Mouse (Mus musculus) MEL (cell line): ENCODE data around the gene Bmpr1b. TPM values are rescaled to one million over a fixed set of nuclear protein-coding genes. Genes with fewer than 3 reads are reported as not detected.

ENCODE experiments used
- DNase-seq: peaks from one replicate; pipeline ENCODE4 v3.0.0; 2011; ENCODE audit warnings: low read depth, low spot score
- H3K27ac ChIP-seq: 2 replicates; pipeline ENCODE4 v1.5.1; 2012; ENCODE audit warnings: low read depth, mild to moderate bottlenecking, control low read depth, low read length, moderate library complexity; ENCODE audit not compliant: control insufficient read depth
- H3K27me3 ChIP-seq, 2 experiments: fragments of 150-350 bp in 1 of 2; sonication (generic) in 1 of 2; 2 replicates each; pipeline ENCODE4 v1.6.1; 2012; ENCODE audit warnings: low read length in 2 of 2, mild to moderate bottlenecking in 2 of 2, improper control_type of control experiment in 1 of 2, moderate library complexity in 1 of 2; ENCODE audit not compliant: insufficient read depth in 2 of 2, control insufficient read depth in 1 of 2
- H3K36me3 ChIP-seq, 2 experiments: 2 replicates each; pipeline ENCODE4 v1.6.1; 2012 to 2014; ENCODE audit warnings: low read length in 2 of 2, improper control_type of control experiment in 1 of 2, inconsistent platforms in 1 of 2, mild to moderate bottlenecking in 1 of 2; ENCODE audit not compliant: insufficient read depth in 2 of 2, control insufficient read depth in 1 of 2
- H3K4me1 ChIP-seq, 2 experiments: fragments of 150-350 bp in 1 of 2; sonication (generic) in 1 of 2; 2 replicates each; pipeline ENCODE4 v1.6.1; 2012; ENCODE audit warnings: low read length in 2 of 2, improper control_type of control experiment in 1 of 2, mild to moderate bottlenecking in 1 of 2; ENCODE audit not compliant: insufficient read depth in 2 of 2, control insufficient read depth in 1 of 2
- H3K4me3 ChIP-seq, 2 experiments: fragments of 150-350 bp in 1 of 2; sonication (generic) in 1 of 2; 2 replicates each; pipeline ENCODE4 v1.5.1; 2012; ENCODE audit warnings: low read depth in 2 of 2, low read length in 2 of 2, mild to moderate bottlenecking in 2 of 2, moderate library complexity in 2 of 2, control low read depth in 1 of 2, improper control_type of control experiment in 1 of 2; ENCODE audit not compliant: control insufficient read depth in 1 of 2, insufficient read depth in 1 of 2
- H3K79me2 ChIP-seq: 2 replicates; pipeline ENCODE4 v1.6.1; 2012; ENCODE audit warnings: mild to moderate bottlenecking, low read length, moderate library complexity; ENCODE audit not compliant: control insufficient read depth, poor library complexity, insufficient read depth
- H3K9ac ChIP-seq: 2 replicates; pipeline ENCODE4 v1.6.1; 2012; ENCODE audit warnings: low read depth, mild to moderate bottlenecking, control low read depth, low read length, moderate library complexity; ENCODE audit not compliant: control insufficient read depth, poor library complexity, severe bottlenecking
- H3K9me3 ChIP-seq: fragments of 150-350 bp; sonication (generic); replicated peaks from 2 replicates; pipeline ENCODE4 v1.6.1; 2012; ENCODE audit warnings: mild to moderate bottlenecking, low read length, improper control_type of control experiment, moderate library complexity; ENCODE audit not compliant: insufficient read depth
- BHLHE40 ChIP-seq: IDR thresholded peaks from 2 replicates; pipeline ENCODE4 v1.6.1; 2012; ENCODE audit warnings: low read depth, mild to moderate bottlenecking, inconsistent platforms, low read length, improper control_type of control experiment, borderline replicate concordance
- CHD2 ChIP-seq: IDR thresholded peaks from 2 replicates; pipeline ENCODE4 v1.6.1; 2011; ENCODE audit warnings: low read length, improper control_type of control experiment
- CTCF ChIP-seq, 3 experiments: IDR thresholded peaks in 2 of 3; conservative IDR thresholded peaks in 1 of 3; 2 replicates each; pipeline ENCODE4 v1.5.1; 2011 to 2012; ENCODE audit warnings: low read length in 3 of 3, low read depth in 2 of 3, mild to moderate bottlenecking in 2 of 3, improper control_type of control experiment in 1 of 3, inconsistent platforms in 1 of 3, mixed read lengths in 1 of 3, moderate library complexity in 1 of 3; ENCODE audit not compliant: control insufficient read depth in 1 of 3, insufficient read depth in 1 of 3, poor library complexity in 1 of 3, severe bottlenecking in 1 of 3
- ELF1 ChIP-seq: IDR thresholded peaks from 2 replicates; pipeline ENCODE4 v1.6.1; 2014; ENCODE audit warnings: low read depth, mild to moderate bottlenecking, inconsistent platforms, low read length, improper control_type of control experiment, moderate library complexity
- EP300 ChIP-seq, 2 experiments: IDR thresholded peaks; 2 replicates each; pipeline ENCODE4 v1.6.1; 2011; ENCODE audit warnings: improper control_type of control experiment in 2 of 2, low read length in 2 of 2, low read depth in 1 of 2, mild to moderate bottlenecking in 1 of 2
- ETS1 ChIP-seq: IDR thresholded peaks from 2 replicates; pipeline ENCODE4 v1.6.1; 2012; ENCODE audit warnings: low read depth, mild to moderate bottlenecking, inconsistent platforms, low read length, improper control_type of control experiment, moderate library complexity
- GATA1 ChIP-seq: IDR thresholded peaks from 2 replicates; pipeline ENCODE4 v1.6.1; 2011; ENCODE audit warnings: low read depth, low read length, improper control_type of control experiment
- HCFC1 ChIP-seq: IDR thresholded peaks from 2 replicates; pipeline ENCODE4 v1.6.1; 2012; ENCODE audit warnings: low read depth, mild to moderate bottlenecking, inconsistent platforms, low read length, improper control_type of control experiment, moderate library complexity
- JUND ChIP-seq: IDR thresholded peaks from 2 replicates; pipeline ENCODE4 v1.6.1; 2011; ENCODE audit warnings: low read depth, mild to moderate bottlenecking, improper control_type of control experiment, low read length
- KAT2A ChIP-seq: conservative IDR thresholded peaks from 2 replicates; pipeline ENCODE4 v1.6.1; 2012; ENCODE audit warnings: low read depth, low read length, improper control_type of control experiment, inconsistent platforms
- MAFK ChIP-seq: IDR thresholded peaks from 2 replicates; pipeline ENCODE4 v1.6.1; 2011; ENCODE audit warnings: low read depth, mild to moderate bottlenecking, low read length, improper control_type of control experiment, borderline replicate concordance
- MAX ChIP-seq: IDR thresholded peaks from 2 replicates; pipeline ENCODE4 v1.6.1; 2011; ENCODE audit warnings: low read length, improper control_type of control experiment
- MAZ ChIP-seq: IDR thresholded peaks from 2 replicates; pipeline ENCODE4 v1.6.1; 2012; ENCODE audit warnings: low read depth, mild to moderate bottlenecking, inconsistent platforms, low read length, improper control_type of control experiment
- MXI1 ChIP-seq: IDR thresholded peaks from 2 replicates; pipeline ENCODE4 v1.6.1; 2011; ENCODE audit warnings: mild to moderate bottlenecking, low read depth, low read length, improper control_type of control experiment
- MYC ChIP-seq: IDR thresholded peaks from 2 replicates; pipeline ENCODE4 v1.6.1; 2011; ENCODE audit warnings: low read depth, mild to moderate bottlenecking, low read length, improper control_type of control experiment, moderate library complexity
- RAD21 ChIP-seq: IDR thresholded peaks from 2 replicates; pipeline ENCODE4 v1.6.1; 2011; ENCODE audit warnings: mild to moderate bottlenecking, low read depth, low read length, improper control_type of control experiment
- RCOR1 ChIP-seq: IDR thresholded peaks from 2 replicates; pipeline ENCODE4 v1.6.1; 2012; ENCODE audit warnings: low read depth, mild to moderate bottlenecking, inconsistent platforms, low read length, improper control_type of control experiment
- TAL1 ChIP-seq: IDR thresholded peaks from 2 replicates; pipeline ENCODE4 v1.6.1; 2012; ENCODE audit warnings: mild to moderate bottlenecking, inconsistent platforms, low read length, moderate library complexity, mixed read lengths
- TBP ChIP-seq: IDR thresholded peaks from 2 replicates; pipeline ENCODE4 v1.8.0; 2011; ENCODE audit warnings: low read depth, low read length, improper control_type of control experiment
- TCF12 ChIP-seq: IDR thresholded peaks from 2 replicates; pipeline ENCODE4 v1.6.1; 2014; ENCODE audit warnings: low read depth, mild to moderate bottlenecking, inconsistent platforms, low read length, improper control_type of control experiment, moderate library complexity
- UBTF ChIP-seq: IDR thresholded peaks from 2 replicates; pipeline ENCODE4 v1.6.1; 2012; ENCODE audit warnings: low read depth, mild to moderate bottlenecking, inconsistent platforms, low read length, improper control_type of control experiment, moderate library complexity, borderline replicate concordance; ENCODE audit not compliant: insufficient read depth
- USF1 ChIP-seq: IDR thresholded peaks from 2 replicates; pipeline ENCODE4 v1.6.1; 2014; ENCODE audit warnings: low read depth, mild to moderate bottlenecking, inconsistent platforms, low read length, improper control_type of control experiment, moderate library complexity
- USF2 ChIP-seq, 2 experiments: IDR thresholded peaks; 2 replicates each; pipeline ENCODE4 v1.6.1; 2011 to 2012; ENCODE audit warnings: improper control_type of control experiment in 2 of 2, low read length in 2 of 2, borderline replicate concordance in 1 of 2, inconsistent platforms in 1 of 2, low read depth in 1 of 2, mild to moderate bottlenecking in 1 of 2; ENCODE audit not compliant: insufficient read depth in 1 of 2
- polyA plus RNA-seq, 2 experiments: library from polyadenylated mRNA; stranded (reverse) in 1 of 2; unstranded in 1 of 2; fragments of >175 nt in 1 of 2; fragments of >200 nt in 1 of 2; gene quantifications; 2 replicates each; pipeline versions ENCODE4 v1.2.1 to v1.2.4; 2012; ENCODE audit warnings: low replicate concordance in 2 of 2, low read depth in 1 of 2; ENCODE audit not compliant: insufficient read length in 2 of 2, insufficient read depth in 1 of 2, missing spikeins in 1 of 2
- total RNA-seq: library from RNA; depleted of rRNA; stranded (reverse); fragments of 300-350 nt; gene quantifications from 2 replicates; pipeline ENCODE4 v1.2.3, GENCODE M21; 2012

Gene Bmpr1b
- total and polyA plus RNA-seq, 3 experiments = not detected

GRCm38 (mm10) chr3:141896870-141897554 is 272.2 kb downstream of the Bmpr1b start:
- TF ChIP-seq RAD21 = no peak
- TF ChIP-seq KAT2A = no peak
- TF ChIP-seq RCOR1 = no peak
- no peak for TF ChIP-seq CTCF (IDR thresholded peaks at IDR 0.05 in 2 of 3, conservative IDR thresholded peaks at IDR 0.05 in 1 of 3; ENCODE audit: control insufficient read depth in 1 of 3, insufficient read depth in 1 of 3, low read depth in 2 of 3, low read length in 3 of 3, poor library complexity in 1 of 3, severe bottlenecking in 1 of 3)
- DNase-seq = no peak
- no peaks in the 10 kb centered on the region for H3K27me3 ChIP-seq
- H3K79me2 ChIP-seq = no peaks in the 10 kb centered on the region
- H3K9ac ChIP-seq = no peak overlapping the region
- H3K4me3 ChIP-seq = no peak overlapping the region
- no peaks in the 10 kb centered on the region for H3K9me3 ChIP-seq
- no peak overlapping the region for H3K27ac ChIP-seq
- H3K36me3 ChIP-seq = no peaks in the 10 kb centered on the region
- H3K4me1 ChIP-seq = no peaks in the 10 kb centered on the region

- Histone ChIP-seq H3K27ac (no peak overlapping the region), H3K4me3 (no peak overlapping the region), H3K4me1 (no peaks in the 10 kb centered on the region), H3K36me3 (no peaks in the 10 kb centered on the region), H3K79me2 (no peaks in the 10 kb centered on the region), H3K9ac (no peak overlapping the region), H3K27me3 (no peaks in the 10 kb centered on the region), H3K9me3 (no peaks in the 10 kb centered on the region)
- no peak for DNase-seq
- TF ChIP-seq MXI1 (no peak), TAL1 (no peak), EP300 (IDR thresholded peaks at IDR 0.05; ENCODE audit: low read depth in 1 of 2, low read length in 2 of 2) (no peak), MAZ (no peak), BHLHE40 (no peak), MAX (no peak), HCFC1 (no peak), CHD2 (no peak), JUND (no peak), TCF12 (no peak), GATA1 (no peak), USF1 (no peak), MAFK (no peak), MYC (no peak), ETS1 (no peak), TBP (no peak), ELF1 (no peak), UBTF (no peak), USF2 (IDR thresholded peaks at IDR 0.05; ENCODE audit: borderline replicate concordance in 1 of 2, insufficient read depth in 1 of 2, low read depth in 1 of 2, low read length in 2 of 2) (no peak)
Measured at GRCm38 (mm10) chr3:141895096-141895495, 274.1 kb downstream of the Bmpr1b start.
